Mouse (Mus musculus) adrenal gland (tissue): ENCODE data around the gene Slc1a5.

ENCODE experiments used
- intact Hi-C: fragments of 180-260 bp; cut with DNase I; formaldehyde crosslinking; loops from one replicate; pipeline ENCODE4 v1.15.1; 2025

The Slc1a5 gene

GRCm38 (mm10) chr7:16781816-16782554 lies 845 bp downstream of the Slc1a5 start:
- intact Hi-C loops, result no loop called here

DNA sequence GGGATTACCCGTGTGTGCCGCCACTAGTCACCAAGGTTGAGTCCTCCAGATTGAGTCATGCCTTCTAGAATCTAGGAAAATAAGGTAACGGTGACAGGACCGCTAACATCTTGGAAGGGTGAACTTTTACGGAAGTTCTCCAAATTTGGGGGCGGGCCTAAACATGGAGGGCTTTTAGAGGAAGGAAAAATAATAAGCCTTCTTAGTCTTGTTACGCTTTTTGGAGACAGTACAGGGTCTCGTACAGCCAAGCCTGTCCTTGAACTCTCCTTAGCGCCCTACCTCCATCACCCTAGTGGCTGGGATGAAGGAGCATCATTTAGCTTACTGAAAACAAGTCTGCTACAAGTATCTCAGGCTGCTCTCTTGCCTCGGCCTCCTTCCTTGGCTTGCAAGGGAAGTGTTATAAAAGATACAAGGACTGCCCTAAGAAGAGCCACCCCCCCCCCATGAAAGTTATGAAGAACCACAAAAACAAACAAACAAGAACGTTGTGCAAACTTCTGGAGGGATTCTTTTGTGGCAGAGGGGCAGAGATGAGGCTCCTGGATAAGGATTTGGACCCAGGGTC lies 1.5 kb downstream of the Slc1a5 start:
- intact Hi-C loops, result no loop called here

GRCm38 (mm10) chr7:16783224-16783688 lies 2.1 kb downstream of the Slc1a5 start:
- intact Hi-C loops, result no loop called here

DNA sequence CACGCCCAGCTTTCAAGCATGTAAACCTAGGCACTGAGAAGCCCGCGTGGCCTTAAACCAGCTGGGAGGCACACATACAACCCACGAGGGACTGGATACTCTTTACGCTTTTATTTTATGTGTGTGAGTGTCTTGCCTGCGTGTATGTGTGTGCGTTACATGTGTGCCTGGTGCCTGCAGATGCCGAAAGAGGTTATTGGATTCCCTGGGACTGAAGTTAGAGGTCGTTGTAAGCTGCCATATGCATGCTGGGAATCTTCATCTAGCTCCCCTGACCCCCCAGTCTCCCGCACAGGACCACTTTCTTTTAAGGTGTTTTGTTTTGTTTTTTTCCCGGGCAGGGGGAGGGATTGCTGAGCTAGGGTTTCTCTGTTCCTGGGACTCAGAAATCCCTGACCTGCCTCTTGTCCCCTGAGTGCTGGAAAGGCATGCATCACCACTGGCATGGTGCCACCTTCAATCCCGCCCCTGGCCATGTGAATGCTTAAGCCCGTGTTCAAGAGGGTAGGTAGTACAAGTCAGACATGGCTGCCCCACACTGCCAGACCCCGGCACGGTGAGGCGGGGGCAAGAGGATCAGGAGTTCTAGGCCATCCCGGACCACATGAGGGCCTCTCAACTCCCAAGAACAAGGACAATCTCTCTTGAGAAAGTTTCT lies 2.7 kb downstream of the Slc1a5 start:
- intact Hi-C loops, result no loop called here

DNA sequence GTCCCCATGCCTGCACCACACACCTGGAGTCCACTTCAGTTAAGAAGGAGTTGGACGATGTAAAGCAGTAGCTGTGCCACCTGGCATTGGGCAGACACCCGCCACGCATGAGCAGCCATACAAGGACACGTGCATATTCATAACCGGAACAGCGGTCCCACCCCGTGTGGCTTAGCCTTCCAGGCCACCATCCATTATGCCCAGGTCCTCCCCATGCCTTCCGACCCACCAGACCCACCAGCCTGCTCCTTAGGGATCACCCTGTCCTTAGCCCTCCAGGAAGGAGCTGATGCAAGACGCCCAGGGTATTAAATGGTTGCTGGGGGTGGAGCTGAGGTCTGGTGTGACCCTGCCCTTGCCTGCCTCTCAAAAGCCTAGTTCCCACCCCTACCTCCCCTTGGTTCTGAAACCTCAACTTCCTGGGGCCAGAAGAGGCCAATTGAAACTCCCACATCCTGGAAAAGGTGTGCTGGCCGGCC lies 3.4 kb downstream of the Slc1a5 start:
- intact Hi-C loops, result no loop called here

DNA sequence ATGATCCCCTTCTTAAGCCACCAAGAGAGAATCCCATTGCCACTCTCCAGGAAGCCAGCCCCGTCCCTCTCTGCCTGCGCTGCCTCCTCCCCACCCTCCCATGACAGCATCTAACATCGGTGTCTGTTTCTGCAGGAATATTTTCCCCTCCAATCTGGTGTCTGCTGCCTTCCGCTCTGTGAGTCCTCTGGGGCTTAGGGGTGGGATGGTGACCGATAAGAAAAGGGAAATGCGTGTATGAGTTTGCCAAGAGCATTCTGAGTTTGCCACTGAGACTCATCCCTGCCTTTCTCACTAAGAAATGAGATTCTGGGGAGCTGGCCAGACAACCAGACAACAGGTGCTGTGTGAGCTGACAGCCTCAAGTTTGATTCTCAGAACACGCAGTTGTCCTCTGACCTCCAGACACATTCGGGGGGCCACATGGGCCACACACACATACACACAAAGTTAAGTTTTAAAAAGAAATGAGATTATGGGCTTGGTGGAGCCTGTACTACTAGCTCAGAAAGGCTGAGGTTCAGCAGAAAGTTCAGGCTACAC lies 4.5 kb downstream of the Slc1a5 start:
- intact Hi-C loops, result no loop called here

DNA sequence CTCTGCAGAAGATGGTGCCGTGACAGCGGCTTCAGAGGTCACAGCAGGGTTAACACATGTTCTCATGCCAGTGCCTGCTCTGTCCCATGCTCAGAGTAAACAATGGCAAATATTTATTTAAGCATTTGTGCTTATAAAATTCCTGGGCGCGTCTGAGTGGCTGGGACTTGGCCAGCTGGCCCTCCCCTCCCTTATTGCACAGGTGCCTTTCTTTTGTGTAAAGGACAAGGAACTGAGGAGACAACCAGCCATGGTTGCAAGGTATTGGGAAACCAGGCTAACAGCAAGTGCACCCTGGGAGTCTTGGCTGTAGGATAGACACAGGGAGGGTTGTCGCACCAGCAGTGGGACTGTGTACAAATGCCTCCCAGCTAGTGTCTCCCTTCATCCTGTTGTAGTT lies 11.2 kb downstream of the Slc1a5 start:
- intact Hi-C loops, result no loop called here

DNA sequence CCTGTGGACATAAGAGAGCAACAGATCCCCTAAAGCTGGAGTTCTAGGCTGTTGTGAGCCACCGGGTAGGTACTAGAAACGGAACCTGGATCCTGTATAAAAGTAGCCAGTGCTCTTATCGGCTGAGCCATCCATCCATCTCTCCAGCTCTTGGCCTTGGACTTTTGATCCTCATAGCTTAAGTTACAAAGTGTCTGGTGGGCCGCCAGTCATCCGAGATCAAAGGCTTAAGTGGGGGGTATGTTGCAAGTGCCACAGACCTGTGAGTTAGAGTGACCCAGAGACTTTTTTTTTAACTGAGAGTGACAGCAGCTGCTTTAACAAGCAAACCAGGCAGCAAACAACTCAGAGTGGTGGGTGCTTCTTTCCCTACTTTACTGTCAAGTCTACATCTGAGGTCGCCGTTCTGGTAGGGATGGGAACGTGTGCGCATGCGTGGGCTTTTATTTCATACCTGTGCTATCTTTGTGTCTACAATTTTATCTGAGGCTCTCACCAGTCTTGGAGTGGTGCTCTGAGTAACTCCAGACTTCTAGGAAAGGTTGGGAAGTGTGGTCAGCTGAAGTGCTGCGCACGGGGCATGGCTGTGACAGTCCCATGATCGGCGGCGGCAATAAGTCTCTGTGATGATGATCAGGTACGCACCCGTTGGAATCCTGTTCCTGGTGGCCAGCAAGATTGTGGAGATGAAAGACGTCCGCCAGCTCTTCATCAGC lies 12.0 kb downstream of the Slc1a5 start:
- intact Hi-C loops, result no loop called here

- intact Hi-C loops, result no loop called here
Measured at GRCm38 (mm10) chr7:16794886-16795285, 13.7 kb downstream of the Slc1a5 start.

DNA sequence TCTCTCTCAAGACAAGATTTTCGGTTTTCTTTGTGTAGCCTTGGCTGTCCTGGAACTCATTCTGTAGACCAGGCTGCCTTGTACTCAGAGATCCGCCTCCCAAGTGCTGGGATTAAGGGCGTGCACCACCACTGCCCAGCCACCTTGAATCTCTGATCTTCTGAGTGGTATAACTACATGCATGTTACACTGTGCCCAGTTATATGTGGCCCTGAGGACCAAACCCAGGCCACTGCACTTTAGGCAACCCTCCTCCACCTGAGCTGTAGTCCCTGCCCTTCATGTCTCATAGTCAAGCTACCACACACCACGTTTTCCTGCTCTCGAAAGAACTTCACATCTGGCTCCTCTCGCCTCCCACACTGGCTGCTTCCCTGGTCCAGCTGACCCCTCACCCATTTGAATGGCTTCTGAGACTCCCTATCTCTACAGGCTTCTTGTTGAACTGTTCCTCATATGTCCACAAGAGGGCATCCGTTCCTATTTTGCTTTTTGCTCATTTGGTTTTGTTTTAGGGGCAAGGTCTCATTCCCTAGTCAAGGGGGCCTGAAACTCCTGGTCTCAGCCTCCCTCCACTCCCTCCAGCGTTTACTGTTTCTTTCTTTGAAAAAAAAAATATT lies 23.4 kb downstream of the Slc1a5 start:
- intact Hi-C loops, result no loop called here

DNA sequence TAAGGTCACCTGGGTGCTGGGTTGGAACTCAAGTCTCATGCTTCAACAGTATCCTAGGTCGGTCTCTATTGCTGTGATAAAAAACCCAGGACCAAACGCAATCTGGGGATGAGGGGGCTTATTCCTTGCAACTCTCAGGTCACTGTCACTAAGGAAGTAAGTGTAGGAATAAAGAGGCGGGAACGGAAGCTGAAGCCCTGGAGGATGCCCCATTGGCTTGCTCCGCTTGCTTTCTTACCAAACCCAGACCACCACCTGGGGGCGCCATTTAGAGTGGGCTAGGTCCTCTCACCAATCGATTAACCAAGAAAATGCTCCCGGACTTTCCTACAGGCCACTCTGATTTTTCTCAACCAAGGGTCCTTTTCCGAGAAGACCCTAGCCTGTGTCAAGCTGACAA lies 26.8 kb downstream of the Slc1a5 start:
- intact Hi-C loops, result no loop called here

- intact Hi-C loops, result loop anchor here (1.0 kb wide), 1 partner anchor 62 kb away; no protein-coding TSS in a partner anchor
Measured at GRCm38 (mm10) chr7:16808647-16809046, 27.5 kb downstream of the Slc1a5 start.

GRCm38 (mm10) chr7:16809739-16810138 lies 28.6 kb downstream of the Slc1a5 start:
- intact Hi-C loops, result loop anchor here (1.0 kb wide), 1 partner anchor 63 kb away; no protein-coding TSS in a partner anchor

DNA sequence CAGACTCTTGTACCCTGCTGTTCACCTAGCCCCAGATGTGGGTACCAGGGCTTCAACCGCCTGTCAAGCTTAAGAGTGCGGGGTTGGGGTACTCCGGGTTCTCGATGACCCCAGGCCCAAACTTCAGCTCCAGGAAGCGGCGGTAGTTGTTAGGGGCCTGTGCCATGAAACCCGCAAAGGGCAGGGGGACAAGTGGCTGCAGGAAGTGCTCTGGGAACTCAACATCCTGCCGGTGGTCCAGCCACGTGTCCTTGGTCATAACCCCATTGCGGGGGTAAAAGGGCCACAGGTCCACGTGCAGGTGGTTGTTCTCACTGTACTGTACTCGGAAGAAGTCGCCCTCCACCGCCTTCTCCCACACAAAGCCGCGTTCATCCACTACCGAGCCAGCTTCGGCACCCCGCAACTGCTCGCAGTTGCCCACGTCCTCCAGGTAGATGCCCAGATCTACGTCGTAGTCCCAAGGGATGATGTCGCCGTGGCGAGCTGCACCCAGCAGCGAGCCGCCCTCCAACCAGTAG lies 29.3 kb downstream of the Slc1a5 start:
- intact Hi-C loops, result no loop called here

GRCm38 (mm10) chr7:16810920-16811648 lies 29.9 kb downstream of the Slc1a5 start:
- intact Hi-C loops, result no loop called here

GRCm38 (mm10) chr7:16811649-16812070 lies 30.5 kb downstream of the Slc1a5 start:
- intact Hi-C loops, result no loop called here

DNA sequence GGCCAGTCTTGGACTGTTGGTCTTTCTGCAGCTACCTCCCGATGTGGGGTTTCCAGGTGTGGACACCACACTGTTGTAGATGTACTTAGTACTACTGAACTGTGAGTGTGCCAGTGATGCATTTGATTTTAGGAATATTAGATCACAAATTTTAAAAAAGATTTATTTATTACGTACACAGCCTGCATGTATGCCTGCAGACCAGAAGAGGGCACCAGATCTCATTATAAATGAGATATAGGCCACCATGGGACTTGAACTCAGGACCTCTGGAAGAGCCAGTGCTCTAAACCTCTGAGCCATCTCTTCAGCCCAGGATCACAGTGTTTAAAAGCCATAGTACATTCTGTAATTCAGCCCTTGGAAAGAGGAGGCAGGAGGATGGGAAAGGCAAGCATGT lies 31.4 kb downstream of the Slc1a5 start:
- intact Hi-C loops, result no loop called here

- intact Hi-C loops, result no loop called here
Measured at GRCm38 (mm10) chr7:16815351-16815941, 34.3 kb downstream of the Slc1a5 start, which contains the start of gene Strn4. Strn4 (plus strand) TSS chr7:16815889.

GRCm38 (mm10) chr7:16816078-16816474 lies 34.9 kb downstream of the Slc1a5 start:
- intact Hi-C loops, result no loop called here
